Mouse (Mus musculus) liver, embryonic 14.5 days (tissue): ENCODE results near the gene D130052B06Rik. TPM values are rescaled to one million over a fixed set of nuclear protein-coding genes. Genes with fewer than 3 reads are reported as not detected.
A peak's percentile ranks its signal among the peaks of the same experiment; 100 is the strongest.

Experiments used
- ATAC-seq: fragments of 200-750 bp; cut with Nextera tagmentation; 2 replicates; pipeline ENCODE4 v1.8.0; 2017; ENCODE audit warnings: moderate number of reproducible peaks, mild to moderate bottlenecking, moderate library complexity; ENCODE audit not compliant: insufficient read depth
- DNase-seq, 3 experiments: peaks; one replicate each; pipeline ENCODE4 v3.0.0-alpha.2; 2012 to 2013; ENCODE audit warnings: low read depth in 3 of 3, low spot score in 3 of 3
- H3K27ac ChIP-seq: fragments of 300-500 bp; sonication (generic); 2 replicates; pipeline ENCODE4 v1.5.1; 2014; ENCODE audit warnings: moderate library complexity, mild to moderate bottlenecking, control low read depth, inconsistent platforms
- H3K27me3 ChIP-seq: fragments of 300-500 bp; sonication (generic); 2 replicates; pipeline ENCODE4 v1.6.1; 2014; ENCODE audit warnings: mild to moderate bottlenecking, low read length, moderate library complexity; ENCODE audit not compliant: control insufficient read depth, insufficient read depth
- H3K36me3 ChIP-seq: fragments of 300-500 bp; sonication (generic); replicated peaks from 2 replicates; pipeline ENCODE4 v1.6.1; 2014; ENCODE audit warnings: low read depth; ENCODE audit not compliant: control insufficient read depth, insufficient read depth
- H3K4me1 ChIP-seq, 2 experiments: fragments of 200-500 bp in 1 of 2; fragments of 300-500 bp in 1 of 2; sonication (generic) in 1 of 2; replicated peaks; 2 replicates each; pipeline ENCODE4 v1.6.1; 2012 to 2014; ENCODE audit warnings: antibody characterized with exemption in 1 of 2, inconsistent platforms in 1 of 2, low read length in 1 of 2; ENCODE audit not compliant: control insufficient read depth in 2 of 2, insufficient read depth in 2 of 2
- H3K4me2 ChIP-seq: fragments of 300-500 bp; sonication (generic); 2 replicates; pipeline ENCODE4 v1.6.1; 2014; ENCODE audit warnings: low read depth, mild to moderate bottlenecking, control low read depth, moderate library complexity
- H3K4me3 ChIP-seq, 2 experiments: fragments of 200-500 bp in 1 of 2; fragments of 300-500 bp in 1 of 2; sonication (generic) in 1 of 2; 2 replicates each; pipeline ENCODE4 v1.5.1; 2012 to 2014; ENCODE audit warnings: low read depth in 2 of 2, low read length in 2 of 2, mild to moderate bottlenecking in 2 of 2, control low read depth in 1 of 2, inconsistent platforms in 1 of 2, moderate library complexity in 1 of 2; ENCODE audit not compliant: insufficient read depth in 1 of 2
- H3K9ac ChIP-seq: fragments of 300-500 bp; sonication (generic); replicated peaks from 2 replicates; pipeline ENCODE4 v1.6.1; 2014; ENCODE audit warnings: mild to moderate bottlenecking, control low read depth, moderate library complexity
- H3K9me3 ChIP-seq: fragments of 300-500 bp; sonication (generic); 2 replicates; pipeline ENCODE4 v1.6.1; 2016; ENCODE audit warnings: low read length, mixed read lengths; ENCODE audit not compliant: control insufficient read depth
- CTCF ChIP-seq: IDR thresholded peaks from 2 replicates; pipeline ENCODE4 v1.5.1; 2016; ENCODE audit warnings: antibody characterized with exemption, low read depth, control low read depth
- EP300 ChIP-seq: IDR thresholded peaks from 2 replicates; pipeline ENCODE4 v1.6.1; 2016; ENCODE audit warnings: antibody characterized with exemption, low read depth
- WGBS: fragments of 180-500 bp; shearing (Covaris S2); extraction: QIAGEN DNeasy Blood & Tissue Kit; methylation state at CpG from one replicate; pipeline ENCODE4 v1.1.7; 2014; ENCODE audit not compliant: insufficient replicate concordance; 5-methylcytosine and 5-hydroxymethylcytosine counted together
- polyA plus RNA-seq, 2 experiments: library from polyadenylated mRNA; depleted of rRNA in 1 of 2; stranded (reverse) in 1 of 2; unstranded in 1 of 2; fragments of >200 nt; fragmentation: Nextera tagmentation in 1 of 2; extraction: Ambion mirVana in 1 of 2; gene quantifications; 2 replicates each; pipeline versions ENCODE4 v1.2.1 to v1.2.3; 2012 to 2014

Gene D130052B06Rik
- polyA plus RNA-seq, 2 experiments = not detected

GRCm38 (mm10) chr11:33592826-33593225 is 6.3 kb upstream of the D130052B06Rik start:
- Histone ChIP-seq H3K4me2 (no peak overlapping the region), H3K4me3 (no peak overlapping the region), H3K27me3 (no peaks in the 10 kb centered on the region), H3K9me3 (no peaks in the 10 kb centered on the region), H3K36me3 (no peaks in the 10 kb centered on the region), H3K27ac (no peak overlapping the region), H3K4me1 (no peaks in the 10 kb centered on the region), H3K9ac (no peak overlapping the region)
- DNase-seq = no peak
- WGBS = 53% methylated on average over 4 of the region's 4 CpGs
- no peak for TF ChIP-seq EP300
- TF ChIP-seq CTCF = no peak
- ATAC-seq = no peak

DNA sequence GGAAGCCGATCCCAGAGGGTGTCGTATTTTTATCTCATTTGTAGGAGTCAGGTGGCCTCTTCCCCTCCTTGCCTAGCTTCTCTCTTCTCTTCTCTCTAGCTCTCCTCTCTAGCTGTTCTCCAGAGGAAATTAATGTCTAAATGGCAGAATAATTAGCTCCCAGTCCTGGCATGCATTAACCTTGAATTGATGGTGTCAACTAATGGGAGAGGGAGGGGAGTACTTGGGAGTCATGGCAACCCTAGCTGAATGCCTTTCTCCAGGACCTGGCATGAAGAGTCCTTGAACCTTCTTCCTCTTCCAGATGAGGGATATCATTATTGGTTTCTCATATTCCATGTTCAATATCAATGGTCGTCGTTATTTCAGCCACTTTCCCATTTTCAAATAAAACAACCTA is 2.4 kb upstream of the D130052B06Rik start:
- H3K9me3 ChIP-seq = no peaks in the 10 kb centered on the region
- no peak overlapping the region for H3K9ac ChIP-seq
- TF ChIP-seq CTCF (no peak), EP300 (no peak)
- no peaks in the 10 kb centered on the region for H3K27me3 ChIP-seq
- no peaks in the 10 kb centered on the region for H3K4me1 ChIP-seq
- no peak for ATAC-seq
- no peaks in the 10 kb centered on the region for H3K36me3 ChIP-seq
- no peak overlapping the region for H3K4me3 ChIP-seq
- no peak overlapping the region for H3K4me2 ChIP-seq
- 63% methylated on average over 4 of the region's 4 CpGs for WGBS
- no peak overlapping the region for H3K27ac ChIP-seq
- DNase-seq = no peak

- no peak overlapping the region for H3K27ac ChIP-seq
- no peaks in the 10 kb centered on the region for H3K27me3 ChIP-seq
- no peak overlapping the region for H3K4me3 ChIP-seq
- whole genome bisulfite sequencing = 58% methylated on average over 2 of the region's 2 CpGs
- H3K4me1 ChIP-seq = no peaks in the 10 kb centered on the region
- H3K9me3 ChIP-seq = no peaks in the 10 kb centered on the region
- TF ChIP-seq EP300 (no peak), CTCF (no peak)
- DNase-seq = no peak
- H3K9ac ChIP-seq = no peak overlapping the region
- no peak for ATAC-seq
- no peak overlapping the region for H3K4me2 ChIP-seq
- no peaks in the 10 kb centered on the region for H3K36me3 ChIP-seq
Measured at GRCm38 (mm10) chr11:33603174-33603573, 4.1 kb downstream of the D130052B06Rik start.

DNA sequence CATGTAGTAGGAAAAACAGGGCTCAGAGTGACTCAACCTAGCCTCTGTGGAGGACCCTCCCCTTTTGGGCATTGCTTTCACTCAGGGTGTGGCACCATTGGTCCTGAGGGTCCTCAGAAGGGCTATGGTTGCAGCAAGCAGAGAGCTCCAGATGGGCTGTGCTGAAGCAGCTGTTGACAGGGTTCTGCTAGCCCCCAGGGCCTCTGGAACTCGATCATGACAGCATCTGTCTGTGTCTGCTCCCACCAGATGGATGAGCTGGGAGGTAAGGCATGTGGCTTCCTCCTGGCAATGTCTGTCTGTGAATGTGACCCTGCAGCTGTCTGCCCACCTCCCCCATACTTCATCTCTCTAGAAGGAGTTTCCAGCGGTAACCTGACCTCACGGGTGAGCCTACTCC is 8.7 kb downstream of the D130052B06Rik start:
- 34% methylated on average over 3 of the region's 3 CpGs for WGBS
- Histone ChIP-seq H3K27ac (no peak overlapping the region), H3K36me3 (no peaks in the 10 kb centered on the region), H3K4me1 (no peaks in the 10 kb centered on the region), H3K4me3 (no peak overlapping the region), H3K9me3 (no peaks in the 10 kb centered on the region), H3K4me2 (no peak overlapping the region), H3K27me3 (no peaks in the 10 kb centered on the region), H3K9ac (no peak overlapping the region)
- TF ChIP-seq EP300 (no peak), CTCF (no peak)
- ATAC-seq (no peak), DNase-seq (no peak)

GRCm38 (mm10) chr11:33614218-33614617 is 15.1 kb downstream of the D130052B06Rik start:
- Histone ChIP-seq H3K4me3 (no peak overlapping the region), H3K4me1 (no peaks in the 10 kb centered on the region), H3K27ac (no peak overlapping the region), H3K36me3 (no peaks in the 10 kb centered on the region), H3K9me3 (no peaks in the 10 kb centered on the region), H3K9ac (no peak overlapping the region), H3K4me2 (no peak overlapping the region), H3K27me3 (no peaks in the 10 kb centered on the region)
- 5% methylated on average over 15 of the region's 15 CpGs for WGBS
- no peak for ATAC-seq
- peak in 1 of 3 experiments; percentile 1 for DNase-seq
- TF ChIP-seq CTCF (peak; percentile 85), EP300 (no peak)

GRCm38 (mm10) chr11:33627136-33627742 is 28.1 kb downstream of the D130052B06Rik start:
- H3K9ac ChIP-seq = no peak overlapping the region
- H3K4me3 ChIP-seq = no peak overlapping the region
- no peaks in the 10 kb centered on the region for H3K9me3 ChIP-seq
- H3K4me2 ChIP-seq = no peak overlapping the region
- WGBS = 52% methylated on average over 4 of the region's 4 CpGs
- no peak overlapping the region for H3K27ac ChIP-seq
- ATAC-seq (no peak), DNase-seq (no peak)
- no peaks in the 10 kb centered on the region for H3K4me1 ChIP-seq
- no peaks in the 10 kb centered on the region for H3K27me3 ChIP-seq
- TF ChIP-seq CTCF (no peak), EP300 (no peak)
- H3K36me3 ChIP-seq = no peaks in the 10 kb centered on the region
